Mouse (Mus musculus): ENCODE results near the gene Gtf2ird1. TPM values are rescaled to one million over a fixed set of nuclear protein-coding genes. Genes with fewer than 3 reads are reported as not detected.

Gtf2ird1 gene
- polyA plus RNA-seq, 1 experiment from 2014 or later: 53.9 TPM

GRCm38 (mm10) chr5:134328482-134329001, 128.0 kb downstream of the Gtf2ird1 start:
- 50% methylated on average over 6 of the region's 6 CpGs for WGBS
- Histone ChIP-seq H3K27me3 (ENCODE audit: control insufficient read depth, insufficient read depth, low read length) (no peaks in the 10 kb centered on the region), H3K27ac (replicated peaks in 1 of 2; ENCODE audit: control insufficient read depth in 1 of 2, insufficient read depth in 1 of 2, low read depth in 2 of 2, low read length in 2 of 2) (no peak overlapping the region), H3K4me2 (ENCODE audit: low read length) (no peak overlapping the region), H3K4me1 (ENCODE audit: control insufficient read depth in 2 of 2, insufficient read depth in 2 of 2, low read length in 2 of 2) (peaks cover 5 to 13% of the 10 kb centered on the region in 2 experiments), H3K9ac (ENCODE audit: low read length) (no peak overlapping the region), H3K4me3 (ENCODE audit: control insufficient read depth in 1 of 2, insufficient read depth in 1 of 2, low read depth in 1 of 2, low read length in 2 of 2) (no peak overlapping the region), H3K9me3 (ENCODE audit: control insufficient read depth, low read length) (no peaks in the 10 kb centered on the region), H3K36me3 (ENCODE audit: control insufficient read depth, insufficient read depth, low read length) (no peaks in the 10 kb centered on the region)
- no peak for ATAC-seq (ENCODE audit: insufficient number of reproducible peaks, insufficient read depth, low FRiP score, low read depth)

GRCm38 (mm10) chr5:134325856-134326566, 130.5 kb downstream of the Gtf2ird1 start:
- no peaks in the 10 kb centered on the region for H3K36me3 ChIP-seq (ENCODE audit: control insufficient read depth, insufficient read depth, low read length)
- no peak overlapping the region for H3K4me3 ChIP-seq (ENCODE audit: control insufficient read depth in 1 of 2, insufficient read depth in 1 of 2, low read depth in 1 of 2, low read length in 2 of 2)
- H3K4me2 ChIP-seq (ENCODE audit: low read length): no peak overlapping the region
- ATAC-seq (ENCODE audit: insufficient number of reproducible peaks, insufficient read depth, low FRiP score, low read depth): no peak
- peak overlapping the region; percentile 24 to 34; a peak in 2 of 4 replicates for H3K27ac ChIP-seq (replicated peaks in 1 of 2; ENCODE audit: control insufficient read depth in 1 of 2, insufficient read depth in 1 of 2, low read depth in 2 of 2, low read length in 2 of 2)
- H3K27me3 ChIP-seq (ENCODE audit: control insufficient read depth, insufficient read depth, low read length): no peaks in the 10 kb centered on the region
- peaks cover 5 to 13% of the 10 kb centered on the region in 2 experiments for H3K4me1 ChIP-seq (ENCODE audit: control insufficient read depth in 2 of 2, insufficient read depth in 2 of 2, low read length in 2 of 2)
- H3K9me3 ChIP-seq (ENCODE audit: control insufficient read depth, low read length): no peaks in the 10 kb centered on the region
- peak overlapping the region; percentile 16; the same call in 1 of the 2 replicates for H3K9ac ChIP-seq (ENCODE audit: low read length)
- 39% methylated on average over 13 of the region's 13 CpGs for WGBS

- no peak overlapping the region for H3K4me3 ChIP-seq (ENCODE audit: control insufficient read depth in 1 of 2, insufficient read depth in 1 of 2, low read depth in 1 of 2, low read length in 2 of 2)
- ATAC-seq (ENCODE audit: insufficient number of reproducible peaks, insufficient read depth, low FRiP score, low read depth): no peak
- peak overlapping the region in 1 of 2 experiments; percentile 37; a peak in 1 of 4 replicates for H3K27ac ChIP-seq (replicated peaks in 1 of 2; ENCODE audit: control insufficient read depth in 1 of 2, insufficient read depth in 1 of 2, low read depth in 2 of 2, low read length in 2 of 2)
- H3K4me1 ChIP-seq (ENCODE audit: control insufficient read depth in 2 of 2, insufficient read depth in 2 of 2, low read length in 2 of 2): peaks cover 5 to 14% of the 10 kb centered on the region in 2 experiments
- no peaks in the 10 kb centered on the region for H3K9me3 ChIP-seq (ENCODE audit: control insufficient read depth, low read length)
- no peaks in the 10 kb centered on the region for H3K36me3 ChIP-seq (ENCODE audit: control insufficient read depth, insufficient read depth, low read length)
- H3K4me2 ChIP-seq (ENCODE audit: low read length): no peak overlapping the region
- H3K9ac ChIP-seq (ENCODE audit: low read length): no peak overlapping the region; the same call in 1 of the 2 replicates
- no peaks in the 10 kb centered on the region for H3K27me3 ChIP-seq (ENCODE audit: control insufficient read depth, insufficient read depth, low read length)
- 28% methylated on average over 2 of the region's 2 CpGs for WGBS
Measured at GRCm38 (mm10) chr5:134323869-134324268, 132.6 kb downstream of the Gtf2ird1 start.

- Histone ChIP-seq H3K4me2 (ENCODE audit: low read length) (no peak overlapping the region), H3K36me3 (ENCODE audit: control insufficient read depth, insufficient read depth, low read length) (no peaks in the 10 kb centered on the region), H3K9me3 (ENCODE audit: control insufficient read depth, low read length) (no peaks in the 10 kb centered on the region), H3K9ac (ENCODE audit: low read length) (no peak overlapping the region), H3K4me3 (ENCODE audit: control insufficient read depth in 1 of 2, insufficient read depth in 1 of 2, low read depth in 1 of 2, low read length in 2 of 2) (no peak overlapping the region), H3K4me1 (ENCODE audit: control insufficient read depth in 2 of 2, insufficient read depth in 2 of 2, low read length in 2 of 2) (peaks cover 5 to 16% of the 10 kb centered on the region in 2 experiments), H3K27me3 (ENCODE audit: control insufficient read depth, insufficient read depth, low read length) (no peaks in the 10 kb centered on the region), H3K27ac (replicated peaks in 1 of 2; ENCODE audit: control insufficient read depth in 1 of 2, insufficient read depth in 1 of 2, low read depth in 2 of 2, low read length in 2 of 2) (no peak overlapping the region)
- 87% methylated on average over 13 of the region's 13 CpGs for WGBS
- ATAC-seq (ENCODE audit: insufficient number of reproducible peaks, insufficient read depth, low FRiP score, low read depth): no peak
Measured at GRCm38 (mm10) chr5:134323311-134323710, 133.2 kb downstream of the Gtf2ird1 start.

GRCm38 (mm10) chr5:134322355-134322754, 134.2 kb downstream of the Gtf2ird1 start:
- Histone ChIP-seq H3K4me3 (ENCODE audit: control insufficient read depth in 1 of 2, insufficient read depth in 1 of 2, low read depth in 1 of 2, low read length in 2 of 2) (no peak overlapping the region), H3K9me3 (ENCODE audit: control insufficient read depth, low read length) (no peaks in the 10 kb centered on the region), H3K4me1 (ENCODE audit: control insufficient read depth in 2 of 2, insufficient read depth in 2 of 2, low read length in 2 of 2) (peaks cover 5 to 16% of the 10 kb centered on the region in 2 experiments), H3K27ac (replicated peaks in 1 of 2; ENCODE audit: control insufficient read depth in 1 of 2, insufficient read depth in 1 of 2, low read depth in 2 of 2, low read length in 2 of 2) (0 out of 4 replicates have a peak overlapping the region, but pooled peaks of 1 of the 2 experiments have one; percentile 14), H3K36me3 (ENCODE audit: control insufficient read depth, insufficient read depth, low read length) (no peaks in the 10 kb centered on the region), H3K27me3 (ENCODE audit: control insufficient read depth, insufficient read depth, low read length) (no peaks in the 10 kb centered on the region), H3K9ac (ENCODE audit: low read length) (no peak overlapping the region), H3K4me2 (ENCODE audit: low read length) (no peak overlapping the region)
- 86% methylated on average over 13 of the region's 13 CpGs for WGBS
- ATAC-seq (ENCODE audit: insufficient number of reproducible peaks, insufficient read depth, low FRiP score, low read depth): no peak

- ATAC-seq (ENCODE audit: insufficient number of reproducible peaks, insufficient read depth, low FRiP score, low read depth): no peak
- Histone ChIP-seq H3K36me3 (ENCODE audit: control insufficient read depth, insufficient read depth, low read length) (no peaks in the 10 kb centered on the region), H3K9ac (ENCODE audit: low read length) (no peak overlapping the region), H3K9me3 (ENCODE audit: control insufficient read depth, low read length) (no peaks in the 10 kb centered on the region), H3K4me1 (ENCODE audit: control insufficient read depth in 2 of 2, insufficient read depth in 2 of 2, low read length in 2 of 2) (peaks cover 8 to 19% of the 10 kb centered on the region in 2 experiments), H3K4me2 (ENCODE audit: low read length) (no peak overlapping the region), H3K27me3 (ENCODE audit: control insufficient read depth, insufficient read depth, low read length) (no peaks in the 10 kb centered on the region), H3K27ac (replicated peaks in 1 of 2; ENCODE audit: control insufficient read depth in 1 of 2, insufficient read depth in 1 of 2, low read depth in 2 of 2, low read length in 2 of 2) (no peak overlapping the region), H3K4me3 (ENCODE audit: control insufficient read depth in 1 of 2, insufficient read depth in 1 of 2, low read depth in 1 of 2, low read length in 2 of 2) (no peak overlapping the region)
- 64% methylated on average over 7 of the region's 7 CpGs for WGBS
Measured at GRCm38 (mm10) chr5:134321699-134322098, 134.8 kb downstream of the Gtf2ird1 start.

- no peak overlapping the region for H3K4me3 ChIP-seq (ENCODE audit: control insufficient read depth in 1 of 2, insufficient read depth in 1 of 2, low read depth in 1 of 2, low read length in 2 of 2)
- no peak for ATAC-seq (ENCODE audit: insufficient number of reproducible peaks, insufficient read depth, low FRiP score, low read depth)
- H3K4me2 ChIP-seq (ENCODE audit: low read length): no peak overlapping the region
- no peaks in the 10 kb centered on the region for H3K36me3 ChIP-seq (ENCODE audit: control insufficient read depth, insufficient read depth, low read length)
- H3K9ac ChIP-seq (ENCODE audit: low read length): no peak overlapping the region
- H3K27me3 ChIP-seq (ENCODE audit: control insufficient read depth, insufficient read depth, low read length): no peaks in the 10 kb centered on the region
- H3K4me1 ChIP-seq (ENCODE audit: control insufficient read depth in 2 of 2, insufficient read depth in 2 of 2, low read length in 2 of 2): peaks cover 5 to 18% of the 10 kb centered on the region in 2 experiments; a peak in 3 of 4 replicates
- no peak overlapping the region for H3K27ac ChIP-seq (replicated peaks in 1 of 2; ENCODE audit: control insufficient read depth in 1 of 2, insufficient read depth in 1 of 2, low read depth in 2 of 2, low read length in 2 of 2)
- H3K9me3 ChIP-seq (ENCODE audit: control insufficient read depth, low read length): no peaks in the 10 kb centered on the region
- 71% methylated on average over 6 of the region's 6 CpGs for WGBS
Measured at GRCm38 (mm10) chr5:134318903-134319302, 137.6 kb downstream of the Gtf2ird1 start.

Measured in heart, embryonic 14.5 days (tissue).